Mouse (Mus musculus): ENCODE results near the gene Tcf7l2.

DNA sequence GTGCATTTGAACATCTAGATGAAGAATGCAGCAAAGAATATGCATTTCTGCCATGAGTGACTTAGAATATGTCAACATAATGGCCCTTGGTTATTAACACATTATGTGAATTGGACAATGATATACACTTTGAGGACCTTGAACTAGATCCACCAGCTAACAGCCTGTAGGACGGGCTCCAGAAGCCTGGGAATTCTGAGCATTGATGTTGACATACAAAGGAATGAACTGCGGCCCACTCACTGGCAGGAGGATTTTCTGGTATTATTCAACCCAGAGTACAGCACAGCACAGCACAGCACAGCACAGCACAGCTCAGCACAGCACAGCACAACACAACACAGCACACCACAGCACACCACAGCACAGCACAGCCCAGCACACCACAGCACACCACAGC lies 104.1 kb downstream of the Tcf7l2 start:
- TF ChIP-seq GATA1 (IDR thresholded peaks at IDR 0.05; ENCODE audit: low read length) (no peak), TAL1 (IDR thresholded peaks at IDR 0.05; ENCODE audit: low read length) (no peak)
